Mouse (Mus musculus): Measurements from ENCODE around the gene 2510009E07Rik. TPM values are rescaled to one million over a fixed set of nuclear protein-coding genes. Genes with fewer than 3 reads are reported as not detected.
"Not testable (repeated sequence)": the region's sequence is repeated elsewhere in the genome, so short reads cannot be mapped to it uniquely, and the experiment has no call there.

Gene 2510009E07Rik
- polyA plus RNA-seq, 1 experiment from 2014 or later: 19.5 TPM

GRCm38 (mm10) chr16:21704691-21705090 is 10.2 kb upstream of the 2510009E07Rik start:
- 41% methylated on average over 5 of the region's 5 CpGs for WGBS
- Histone ChIP-seq H3K36me3 (no peaks in the 10 kb centered on the region), H3K9me3 (no peaks in the 10 kb centered on the region), H3K9ac (no peak overlapping the region), H3K4me1 (no peaks in the 10 kb centered on the region), H3K27me3 (replicated peaks) (no peaks in the 10 kb centered on the region), H3K4me2 (no peak overlapping the region), H3K27ac (no peak overlapping the region), H3K4me3 (replicated peaks) (no peak overlapping the region)
- ATAC-seq (ENCODE audit: insufficient read depth, low FRiP score, low read depth): no peak

GRCm38 (mm10) chr16:21702314-21702690 is 7.8 kb upstream of the 2510009E07Rik start:
- no peak for ATAC-seq (ENCODE audit: insufficient read depth, low FRiP score, low read depth)
- 13% methylated on average over 3 of the region's 3 CpGs for WGBS

GRCm38 (mm10) chr16:21701611-21702313 is 7.3 kb upstream of the 2510009E07Rik start:
- H3K27ac ChIP-seq: no peak overlapping the region
- no peaks in the 10 kb centered on the region for H3K4me1 ChIP-seq
- no peak overlapping the region for H3K4me3 ChIP-seq (replicated peaks)
- no peak overlapping the region for H3K9ac ChIP-seq
- H3K27me3 ChIP-seq (replicated peaks): no peaks in the 10 kb centered on the region
- no peak overlapping the region for H3K4me2 ChIP-seq
- WGBS: 44% methylated on average over 10 of the region's 10 CpGs
- ATAC-seq (ENCODE audit: insufficient read depth, low FRiP score, low read depth): no peak
- H3K36me3 ChIP-seq: no peaks in the 10 kb centered on the region
- no peaks in the 10 kb centered on the region for H3K9me3 ChIP-seq

More at GRCm38 (mm10) chr16:21702314-21702690, 7.8 kb upstream of the 2510009E07Rik start:
- no peak overlapping the region for H3K27ac ChIP-seq
- no peak overlapping the region for H3K4me3 ChIP-seq (replicated peaks)
- no peaks in the 10 kb centered on the region for H3K27me3 ChIP-seq (replicated peaks)
- no peaks in the 10 kb centered on the region for H3K4me1 ChIP-seq
- H3K36me3 ChIP-seq: no peaks in the 10 kb centered on the region
- no peak overlapping the region for H3K4me2 ChIP-seq
- H3K9ac ChIP-seq: no peak overlapping the region
- no peaks in the 10 kb centered on the region for H3K9me3 ChIP-seq

GRCm38 (mm10) chr16:21698136-21698535 is 3.7 kb upstream of the 2510009E07Rik start:
- Histone ChIP-seq H3K9ac (no peak overlapping the region), H3K4me1 (no peaks in the 10 kb centered on the region), H3K36me3 (no peaks in the 10 kb centered on the region), H3K27me3 (replicated peaks) (no peaks in the 10 kb centered on the region), H3K27ac (no peak overlapping the region), H3K9me3 (no peaks in the 10 kb centered on the region), H3K4me3 (replicated peaks) (no peak overlapping the region), H3K4me2 (no peak overlapping the region)
- 70% methylated on average over 3 of the region's 3 CpGs for WGBS
- no peak for ATAC-seq (ENCODE audit: insufficient read depth, low FRiP score, low read depth)

GRCm38 (mm10) chr16:21696946-21697345 is 2.5 kb upstream of the 2510009E07Rik start:
- Histone ChIP-seq H3K4me3 (replicated peaks) (no peak overlapping the region), H3K27me3 (replicated peaks) (no peaks in the 10 kb centered on the region), H3K4me1 (peaks cover under 1% of the 10 kb centered on the region; the same call in 1 of the 2 replicates), H3K36me3 (no peaks in the 10 kb centered on the region), H3K27ac (no peak overlapping the region), H3K4me2 (no peak overlapping the region), H3K9me3 (no peaks in the 10 kb centered on the region), H3K9ac (no peak overlapping the region)
- WGBS: 66% methylated on average over 9 of the region's 9 CpGs
- ATAC-seq (ENCODE audit: insufficient read depth, low FRiP score, low read depth): no peak

- Histone ChIP-seq H3K27me3 (replicated peaks) (no peaks in the 10 kb centered on the region), H3K9me3 (no peaks in the 10 kb centered on the region), H3K4me3 (replicated peaks) (peak overlapping the region; percentile 80), H3K9ac (no peak overlapping the region), H3K4me2 (peak overlapping the region; percentile 97), H3K36me3 (no peaks in the 10 kb centered on the region), H3K27ac (peak overlapping the region; percentile 88; the same call in 1 of the 2 replicates), H3K4me1 (peaks cover 3% of the 10 kb centered on the region; the same call in 1 of the 2 replicates)
- peak; percentile 63 for ATAC-seq (ENCODE audit: insufficient read depth, low FRiP score, low read depth)
- WGBS: 2% methylated on average over 12 of the region's 12 CpGs
Observed at GRCm38 (mm10) chr16:21695242-21695578, 745 bp upstream of the 2510009E07Rik start.

- Histone ChIP-seq H3K9ac (peak overlapping the region; percentile 88), H3K27ac (peak overlapping the region; percentile 88), H3K4me1 (peaks cover 3% of the 10 kb centered on the region; the same call in 1 of the 2 replicates), H3K4me3 (replicated peaks) (peak overlapping the region; percentile 80), H3K4me2 (peak overlapping the region; percentile 97), H3K9me3 (no peaks in the 10 kb centered on the region), H3K36me3 (no peaks in the 10 kb centered on the region), H3K27me3 (replicated peaks) (no peaks in the 10 kb centered on the region)
- ATAC-seq (ENCODE audit: insufficient read depth, low FRiP score, low read depth): peak; percentile 59
- WGBS: under 1% methylated on average over 45 of the region's 45 CpGs
Observed at GRCm38 (mm10) chr16:21693981-21694462, 443 bp downstream of the 2510009E07Rik start.

- no peak overlapping the region for H3K9ac ChIP-seq
- H3K4me1 ChIP-seq: peaks cover 3% of the 10 kb centered on the region; the same call in 1 of the 2 replicates
- no peak overlapping the region for H3K4me2 ChIP-seq
- WGBS: 64% methylated on average over 5 of the region's 5 CpGs
- no peak overlapping the region for H3K4me3 ChIP-seq (replicated peaks)
- no peak for ATAC-seq (ENCODE audit: insufficient read depth, low FRiP score, low read depth)
- no peaks in the 10 kb centered on the region for H3K36me3 ChIP-seq
- H3K9me3 ChIP-seq: no peaks in the 10 kb centered on the region
- no peak overlapping the region for H3K27ac ChIP-seq
- H3K27me3 ChIP-seq (replicated peaks): no peaks in the 10 kb centered on the region
Observed at GRCm38 (mm10) chr16:21690216-21690755, 4.2 kb downstream of the 2510009E07Rik start.

GRCm38 (mm10) chr16:21689141-21689540 is 5.3 kb downstream of the 2510009E07Rik start:
- Histone ChIP-seq H3K27me3 (replicated peaks) (no peaks in the 10 kb centered on the region), H3K27ac (no peak overlapping the region), H3K4me3 (replicated peaks) (no peak overlapping the region), H3K4me1 (peaks cover 3% of the 10 kb centered on the region; the same call in 1 of the 2 replicates), H3K36me3 (no peaks in the 10 kb centered on the region), H3K9me3 (no peaks in the 10 kb centered on the region), H3K9ac (no peak overlapping the region), H3K4me2 (no peak overlapping the region)
- ATAC-seq (ENCODE audit: insufficient read depth, low FRiP score, low read depth): no peak
- 83% methylated on average over 5 of the region's 5 CpGs for WGBS

- no peaks in the 10 kb centered on the region for H3K36me3 ChIP-seq
- H3K27me3 ChIP-seq (replicated peaks): no peaks in the 10 kb centered on the region
- no peak for ATAC-seq (ENCODE audit: insufficient read depth, low FRiP score, low read depth)
- H3K9ac ChIP-seq: no peak overlapping the region
- no peaks in the 10 kb centered on the region for H3K9me3 ChIP-seq
- peaks cover 3% of the 10 kb centered on the region; the same call in 1 of the 2 replicates for H3K4me1 ChIP-seq
- no peak overlapping the region for H3K4me2 ChIP-seq
- H3K27ac ChIP-seq: no peak overlapping the region
- no peak overlapping the region for H3K4me3 ChIP-seq (replicated peaks)
- WGBS: 82% methylated on average over 5 of the region's 5 CpGs
Observed at GRCm38 (mm10) chr16:21687406-21687805, 7.1 kb downstream of the 2510009E07Rik start.

- no peak overlapping the region for H3K4me2 ChIP-seq
- H3K9ac ChIP-seq: no peak overlapping the region
- no peaks in the 10 kb centered on the region for H3K4me1 ChIP-seq
- H3K27ac ChIP-seq: no peak overlapping the region
- WGBS: 84% methylated on average over 7 of the region's 7 CpGs
- peaks cover 7% of the 10 kb centered on the region; the same call in 1 of the 2 replicates for H3K36me3 ChIP-seq
- no peaks in the 10 kb centered on the region for H3K9me3 ChIP-seq
- H3K4me3 ChIP-seq (replicated peaks): no peak overlapping the region
- H3K27me3 ChIP-seq (replicated peaks): no peaks in the 10 kb centered on the region
- no peak for ATAC-seq (ENCODE audit: insufficient read depth, low FRiP score, low read depth)
Observed at GRCm38 (mm10) chr16:21676791-21677190, 17.7 kb downstream of the 2510009E07Rik start.

GRCm38 (mm10) chr16:21673651-21674050 is 20.8 kb downstream of the 2510009E07Rik start:
- not testable (repeated sequence) for H3K27ac ChIP-seq; H3K36me3 ChIP-seq; H3K4me3 ChIP-seq (replicated peaks); H3K27me3 ChIP-seq (replicated peaks); H3K4me1 ChIP-seq; H3K4me2 ChIP-seq; H3K9ac ChIP-seq; ATAC-seq (ENCODE audit: insufficient read depth, low FRiP score, low read depth); H3K9me3 ChIP-seq
- 94% methylated on average over 1 of the region's 1 CpGs for WGBS

Data from stomach, embryonic 15.5 days (tissue).